Mouse (Mus musculus) kidney, embryonic 15.5 days (tissue): Measurements from ENCODE around the gene Gm20431. TPM values are rescaled to one million over a fixed set of nuclear protein-coding genes. Genes with fewer than 3 reads are reported as not detected.
A peak's percentile ranks its signal among the peaks of the same experiment; 100 is the strongest.

Experiments
- ATAC-seq: fragments of 200-750 bp; cut with Nextera tagmentation; replicated peaks from 2 replicates; pipeline ENCODE4 v1.8.0; 2017; ENCODE audit warnings: moderate TSS enrichment; ENCODE audit not compliant: low FRiP score
- H3K27ac ChIP-seq: fragments of 300-500 bp; sonication (generic); 2 replicates; pipeline ENCODE4 v1.5.1; 2015; ENCODE audit warnings: mild to moderate bottlenecking, inconsistent platforms
- H3K27me3 ChIP-seq: fragments of 300-500 bp; sonication (generic); 2 replicates; pipeline ENCODE4 v1.6.1; 2015; ENCODE audit warnings: inconsistent platforms
- H3K36me3 ChIP-seq: fragments of 300-500 bp; sonication (generic); 2 replicates; pipeline ENCODE4 v1.6.1; 2015; ENCODE audit warnings: inconsistent platforms
- H3K4me1 ChIP-seq: fragments of 300-500 bp; sonication (generic); 2 replicates; pipeline ENCODE4 v1.6.1; 2015; ENCODE audit warnings: inconsistent platforms
- H3K4me2 ChIP-seq: fragments of 300-500 bp; sonication (generic); 2 replicates; pipeline ENCODE4 v1.6.1; 2015; ENCODE audit warnings: moderate library complexity, mild to moderate bottlenecking, inconsistent platforms
- H3K4me3 ChIP-seq: fragments of 300-500 bp; sonication (generic); replicated peaks from 2 replicates; pipeline ENCODE4 v1.5.1; 2015; ENCODE audit warnings: mild to moderate bottlenecking, inconsistent platforms
- H3K9ac ChIP-seq: fragments of 300-500 bp; sonication (generic); 2 replicates; pipeline ENCODE4 v1.6.1; 2015; ENCODE audit warnings: mild to moderate bottlenecking, inconsistent platforms
- H3K9me3 ChIP-seq: fragments of 300-500 bp; sonication (generic); replicated peaks from 2 replicates; pipeline ENCODE4 v1.6.1; 2016; ENCODE audit warnings: inconsistent platforms
- WGBS: fragments of 180-500 bp; shearing (Covaris S2); methylation state at CpG from one replicate; pipeline ENCODE4 v1.1.7; 2015; ENCODE audit warnings: mixed read lengths; 5-methylcytosine and 5-hydroxymethylcytosine counted together
- microRNA-seq: library from miRNA; unstranded; fragments of <30 nt; microRNA quantifications from one replicate; pipeline ENCODE4, GENCODE M21; 2016
- polyA plus RNA-seq: library from polyadenylated mRNA; unstranded; fragments of >200 nt; fragmentation: Nextera tagmentation; extraction: Ambion mirVana; gene quantifications from 2 replicates; pipeline ENCODE4 v1.2.1, GENCODE M21; 2015

Gm20431 gene
- polyA plus RNA-seq, 1 experiment from 2014 or later, result 12.1 TPM

DNA sequence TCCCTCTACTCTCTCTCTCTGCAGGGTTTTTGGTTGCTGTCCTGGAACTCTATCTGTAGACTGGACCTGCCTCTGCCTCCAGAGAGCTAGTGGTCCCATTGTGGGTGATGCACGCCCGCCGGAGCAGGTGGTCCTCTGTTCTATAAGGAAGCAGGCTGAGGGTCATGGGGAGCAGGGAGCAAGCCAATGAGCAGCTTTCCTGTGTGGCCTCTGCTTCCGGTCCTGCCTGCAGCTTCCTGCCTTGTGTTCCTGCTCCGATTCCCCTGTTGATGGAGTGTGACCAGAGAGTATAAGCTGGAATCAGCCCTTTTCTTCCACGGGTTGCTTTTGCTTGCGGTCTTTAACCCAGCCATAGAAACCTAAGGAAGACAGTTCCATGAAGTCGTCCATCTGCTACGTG is 93.2 kb downstream of the Gm20431 start:
- 0 out of 2 replicates have a peak overlapping the region, but pooled peaks have one; percentile 7 for H3K27ac ChIP-seq
- H3K9me3 ChIP-seq, result no peaks in the 10 kb centered on the region
- no peak overlapping the region for H3K9ac ChIP-seq
- H3K4me1 ChIP-seq, result peaks cover 46% of the 10 kb centered on the region
- ATAC-seq, result no peak
- 63% methylated on average over 9 of the region's 9 CpGs for WGBS
- no peak overlapping the region for H3K4me3 ChIP-seq
- H3K4me2 ChIP-seq, result no peak overlapping the region
- no peaks in the 10 kb centered on the region for H3K36me3 ChIP-seq
- H3K27me3 ChIP-seq, result no peaks in the 10 kb centered on the region

DNA sequence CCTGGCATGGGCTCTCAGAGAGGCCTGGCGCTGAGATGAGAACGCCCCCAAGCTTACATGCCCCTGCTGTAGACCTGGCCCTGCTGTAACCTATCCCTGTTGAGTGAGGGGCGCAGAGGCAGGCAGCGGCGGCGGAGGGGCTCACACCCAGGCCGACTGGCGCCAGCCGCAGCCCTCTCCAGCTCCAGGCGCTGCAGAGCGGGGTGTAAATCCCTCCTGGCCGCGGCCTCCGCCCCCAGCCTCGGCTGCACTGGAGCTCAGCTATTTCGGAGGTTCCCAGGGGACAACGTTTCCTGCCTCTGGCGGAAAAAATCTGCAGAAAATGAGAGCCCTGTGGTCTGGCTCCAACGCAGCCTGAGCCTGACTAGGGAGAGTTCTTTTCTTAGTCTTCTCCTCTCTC is 95.6 kb downstream of the Gm20431 start:
- Histone ChIP-seq H3K27me3 (0 out of 2 replicates have a peak, but pooled peaks cover 4% of the 10 kb centered on the region), H3K27ac (peak overlapping the region; percentile 93), H3K9ac (no peak overlapping the region), H3K9me3 (no peaks in the 10 kb centered on the region), H3K36me3 (no peaks in the 10 kb centered on the region), H3K4me3 (peak overlapping the region; percentile 13), H3K4me2 (peak overlapping the region; percentile 49), H3K4me1 (peaks cover 59% of the 10 kb centered on the region)
- ATAC-seq, result peak; percentile 52
- 7% methylated on average over 19 of the region's 19 CpGs for WGBS

DNA sequence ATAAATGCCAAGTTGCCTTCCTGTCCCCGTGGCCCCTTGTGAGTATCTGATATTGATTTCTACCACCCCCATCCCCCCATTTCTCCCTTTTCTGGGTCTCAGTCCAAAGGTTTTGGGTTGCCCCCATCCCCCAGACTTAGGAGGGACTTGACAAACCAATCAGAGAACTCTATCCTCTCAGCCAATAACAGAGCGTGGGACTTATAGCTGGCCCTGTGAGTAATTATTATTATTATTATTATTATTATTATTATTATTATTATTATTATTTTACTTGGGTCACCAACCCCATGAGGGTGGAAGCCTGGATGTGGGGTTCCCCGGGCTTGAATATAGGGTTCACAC is 96.0 kb downstream of the Gm20431 start:
- Histone ChIP-seq H3K27ac (peak overlapping the region; percentile 93), H3K36me3 (no peaks in the 10 kb centered on the region), H3K4me2 (peak overlapping the region; percentile 49), H3K4me1 (peaks cover 57% of the 10 kb centered on the region), H3K4me3 (peak overlapping the region; percentile 13), H3K27me3 (0 out of 2 replicates have a peak, but pooled peaks cover 4% of the 10 kb centered on the region), H3K9me3 (no peaks in the 10 kb centered on the region), H3K9ac (no peak overlapping the region)
- WGBS, result 46% methylated on average over 3 of the region's 3 CpGs
- ATAC-seq, result 0 out of 2 replicates have a peak, but pooled peaks have one; percentile 4

DNA sequence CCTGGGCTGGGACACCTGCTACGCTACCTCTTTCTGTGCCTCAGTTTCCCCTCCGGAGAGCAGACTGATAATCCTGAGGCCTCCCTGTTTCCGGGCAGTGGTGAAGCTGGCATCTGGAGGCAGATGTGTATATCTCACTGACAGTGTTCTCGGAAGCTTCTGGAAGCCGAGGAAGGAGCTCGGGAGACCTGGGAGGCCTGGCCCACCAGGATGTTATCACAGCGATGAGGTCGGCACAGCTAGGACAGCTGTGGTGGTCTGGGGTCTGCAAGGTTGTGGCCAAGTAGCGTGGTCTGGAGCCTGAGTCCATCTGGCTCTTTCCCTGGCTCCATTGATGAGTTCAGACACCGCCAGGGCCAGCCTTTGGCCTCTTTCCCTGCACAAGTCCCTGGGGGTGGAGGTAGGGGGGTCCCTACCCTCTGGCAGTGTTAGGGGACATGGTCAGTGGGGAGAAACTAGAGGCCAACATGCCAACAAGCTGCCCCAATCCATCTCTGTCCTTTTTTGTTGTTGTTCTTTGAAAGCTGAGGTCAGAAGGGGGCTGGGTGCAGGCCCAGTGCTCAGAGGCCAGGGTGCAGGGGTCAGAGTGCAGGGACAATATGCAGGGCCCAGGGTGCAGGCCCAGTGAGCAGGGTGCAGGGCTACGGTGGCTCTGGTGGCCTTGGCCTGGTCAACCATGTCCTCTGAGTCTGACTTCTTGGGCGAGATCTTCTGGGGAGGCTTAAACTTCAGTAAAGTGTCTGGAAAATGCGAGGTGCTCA is 96.6 kb downstream of the Gm20431 start:
- ATAC-seq, result no peak
- peaks cover 8% of the 10 kb centered on the region; the same call in 1 of the 2 replicates for H3K27me3 ChIP-seq
- no peaks in the 10 kb centered on the region for H3K36me3 ChIP-seq
- WGBS, result 66% methylated on average over 13 of the region's 13 CpGs
- no peak overlapping the region for H3K9ac ChIP-seq
- no peaks in the 10 kb centered on the region for H3K9me3 ChIP-seq
- no peak overlapping the region for H3K4me2 ChIP-seq
- H3K27ac ChIP-seq, result peak overlapping the region; percentile 93
- H3K4me1 ChIP-seq, result peaks cover 59% of the 10 kb centered on the region
- no peak overlapping the region for H3K4me3 ChIP-seq

DNA sequence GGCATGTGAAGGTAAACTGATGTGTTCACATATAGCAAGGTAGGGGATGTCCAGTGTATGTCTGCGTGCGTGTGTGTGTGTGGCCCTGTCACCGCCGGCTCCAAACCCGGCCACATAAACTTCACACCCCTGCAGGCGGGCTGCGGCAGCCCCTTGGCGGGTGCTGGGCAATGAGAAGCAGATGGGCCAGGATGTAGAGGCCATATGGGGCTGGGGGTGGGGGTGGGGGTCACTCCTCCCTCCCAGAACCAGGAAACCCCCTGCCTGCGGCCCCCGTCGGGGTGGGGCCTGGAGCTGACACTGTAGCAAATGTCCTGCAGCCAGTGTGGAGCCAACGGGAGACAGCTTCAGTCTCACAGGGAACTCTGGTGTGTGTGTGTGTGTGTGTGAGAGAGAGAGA is 97.6 kb downstream of the Gm20431 start:
- H3K4me3 ChIP-seq, result no peak overlapping the region
- no peak overlapping the region for H3K9ac ChIP-seq
- WGBS, result 32% methylated on average over 12 of the region's 12 CpGs
- no peak overlapping the region for H3K4me2 ChIP-seq
- 0 out of 2 replicates have a peak, but pooled peaks have one; percentile 34 for ATAC-seq
- no peaks in the 10 kb centered on the region for H3K9me3 ChIP-seq
- H3K27me3 ChIP-seq, result peaks cover 13% of the 10 kb centered on the region
- no peaks in the 10 kb centered on the region for H3K36me3 ChIP-seq
- peaks cover 65% of the 10 kb centered on the region for H3K4me1 ChIP-seq
- H3K27ac ChIP-seq, result peak overlapping the region; percentile 93; the same call in 1 of the 2 replicates

DNA sequence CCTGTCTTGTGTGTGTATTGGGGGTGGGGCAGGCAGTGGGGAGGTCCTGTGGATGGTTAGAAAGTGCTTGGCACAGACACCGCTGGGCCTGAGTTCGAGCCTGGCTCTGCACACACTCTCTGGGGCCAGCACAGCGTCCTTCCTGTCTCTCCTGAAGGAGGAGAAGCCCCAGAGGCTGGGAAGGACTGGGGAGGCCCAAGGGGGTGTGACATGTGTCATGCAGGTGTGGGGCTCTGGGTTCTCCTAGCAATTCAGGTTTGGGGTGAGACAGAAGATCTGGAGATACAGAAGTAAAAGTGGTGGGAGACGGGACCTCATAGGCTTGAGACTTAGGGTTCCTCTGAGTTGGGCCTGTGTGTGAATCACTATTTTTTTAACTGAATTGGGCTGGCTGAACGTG is 98.3 kb downstream of the Gm20431 start:
- Histone ChIP-seq H3K27ac (peak overlapping the region; percentile 93; the same call in 1 of the 2 replicates), H3K36me3 (no peaks in the 10 kb centered on the region), H3K9me3 (no peaks in the 10 kb centered on the region), H3K27me3 (peaks cover 13% of the 10 kb centered on the region), H3K4me1 (peaks cover 60% of the 10 kb centered on the region), H3K4me2 (no peak overlapping the region), H3K4me3 (no peak overlapping the region), H3K9ac (no peak overlapping the region)
- no peak for ATAC-seq
- 70% methylated on average over 5 of the region's 5 CpGs for WGBS

DNA sequence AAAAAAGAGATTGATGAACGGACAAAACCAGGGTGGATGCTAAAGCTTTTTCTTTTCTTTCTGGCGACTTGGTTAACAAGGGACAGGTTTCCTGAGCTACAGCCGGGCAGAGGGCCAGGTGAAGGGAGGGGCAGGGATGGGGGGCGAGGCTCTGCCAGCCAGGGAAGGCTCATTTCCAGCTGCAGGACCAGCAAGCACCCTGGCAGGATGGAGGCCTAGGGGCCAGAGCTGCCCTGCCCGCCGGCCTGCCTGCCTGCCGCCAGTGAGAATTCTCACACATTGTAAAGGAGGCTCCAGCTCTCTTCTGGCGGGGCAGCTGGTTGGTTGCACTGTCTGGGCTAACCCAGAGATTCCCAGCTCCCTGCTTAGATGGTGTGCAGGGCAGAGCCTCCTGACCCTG is 99.2 kb downstream of the Gm20431 start:
- Histone ChIP-seq H3K27me3 (peaks cover 13% of the 10 kb centered on the region), H3K9me3 (no peaks in the 10 kb centered on the region), H3K4me3 (no peak overlapping the region), H3K4me2 (no peak overlapping the region), H3K36me3 (no peaks in the 10 kb centered on the region), H3K4me1 (peaks cover 59% of the 10 kb centered on the region), H3K9ac (no peak overlapping the region), H3K27ac (peak overlapping the region; percentile 77)
- WGBS, result 36% methylated on average over 8 of the region's 8 CpGs
- no peak for ATAC-seq

DNA sequence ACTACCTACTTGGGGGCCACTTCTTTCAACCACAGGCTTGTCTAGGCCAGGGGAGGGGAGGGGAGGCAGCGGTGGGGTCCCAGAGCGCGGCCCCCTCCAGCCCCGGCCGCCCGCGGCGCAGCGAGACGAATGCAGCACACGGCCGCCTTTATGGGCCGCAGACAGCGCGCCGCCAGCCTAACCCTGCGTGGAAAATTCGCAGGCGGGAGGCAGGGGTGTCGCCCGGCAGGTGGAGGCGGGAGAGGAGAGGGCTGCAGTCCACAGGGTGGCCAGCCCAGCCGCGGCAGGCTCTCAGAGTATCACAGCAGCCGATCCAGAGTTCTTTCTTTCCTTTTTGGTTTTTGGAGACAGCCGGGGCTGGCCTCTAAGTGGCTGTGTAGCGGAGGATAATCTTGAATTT is 101.9 kb downstream of the Gm20431 start:
- Histone ChIP-seq H3K4me3 (peak overlapping the region; percentile 22), H3K9me3 (no peaks in the 10 kb centered on the region), H3K27me3 (peaks cover 13% of the 10 kb centered on the region), H3K27ac (no peak overlapping the region; the same call in 1 of the 2 replicates), H3K4me2 (peak overlapping the region; percentile 57), H3K4me1 (peaks cover 39% of the 10 kb centered on the region), H3K36me3 (no peaks in the 10 kb centered on the region), H3K9ac (peak overlapping the region; percentile 51)
- 14% methylated on average over 27 of the region's 27 CpGs for WGBS
- ATAC-seq, result no peak

Small RNA genes lying within 50 kb of the gene (microRNA-seq; reads per million reads assigned to microRNA genes)
- gene Gm22355, result not detected

Other genes starting within 250 kb of the Gm20431 start
- gene Slc9a8, start 239.8 kb downstream of the Gm20431 start, polyA plus RNA-seq, result 21.9 and 27.1 TPM in 2 replicates
- gene Rnf114, start 168.9 kb downstream of the Gm20431 start, polyA plus RNA-seq, result 89.9 and 91.9 TPM in 2 replicates
- gene Spata2, start 168.6 kb downstream of the Gm20431 start, polyA plus RNA-seq, result 17.8 and 17.9 TPM in 2 replicates
- 34.3 and 37.7 TPM in 2 replicates for gene Snai1, start 123.3 kb downstream of the Gm20431 start, polyA plus RNA-seq
- 284 and 313 TPM in 2 replicates for gene Ube2v1, start 29.4 kb downstream of the Gm20431 start, polyA plus RNA-seq
- gene Cebpb, start 27.4 kb upstream of the Gm20431 start, polyA plus RNA-seq, result 5.1 and 5.7 TPM in 2 replicates
- gene Tmem189, start 28.3 kb upstream of the Gm20431 start, polyA plus RNA-seq, result 47.3 and 48.1 TPM in 2 replicates